Mouse (Mus musculus): ENCODE measurements around the gene Ahdc1. TPM values are rescaled to one million over a fixed set of nuclear protein-coding genes. Genes with fewer than 3 reads are reported as not detected.

The Ahdc1 gene
- polyA plus RNA-seq, 1 experiment from 2014 or later, result 7.5 TPM

DNA sequence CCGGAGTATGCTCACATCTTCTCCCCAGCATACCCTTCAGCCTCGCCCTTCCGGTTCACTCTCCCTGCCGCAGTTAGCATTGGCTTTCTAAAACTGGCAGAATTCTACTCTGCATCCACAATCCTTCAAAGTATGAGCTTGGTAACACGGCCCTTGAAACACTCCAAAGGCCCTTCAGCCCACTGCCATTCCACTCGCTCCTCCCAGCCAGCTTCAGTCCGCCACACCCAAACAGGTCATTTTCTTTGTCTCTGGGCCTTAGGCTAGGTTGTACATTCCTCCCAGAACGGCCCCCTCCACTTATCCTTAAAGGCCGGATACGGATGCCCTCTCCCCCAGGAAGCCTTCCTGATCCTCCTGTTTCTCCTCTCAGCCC is 93.1 kb downstream of the Ahdc1 start:
- no peak for DNase-seq (ENCODE audit: low spot score)
- Histone ChIP-seq H3K4me1 (replicated peaks; ENCODE audit: control insufficient read depth, insufficient read depth, low read length) (0 out of 2 replicates have a peak, but pooled peaks cover 3% of the 10 kb centered on the region), H3K9me3 (ENCODE audit: control insufficient read depth, low read length) (no peaks in the 10 kb centered on the region), H3K36me3 (ENCODE audit: control insufficient read depth, insufficient read depth, low read length) (no peaks in the 10 kb centered on the region), H3K4me3 (ENCODE audit: low read depth, low read length) (no peak overlapping the region), H3K27me3 (ENCODE audit: control insufficient read depth, insufficient read depth, low read length) (no peaks in the 10 kb centered on the region), H3K9ac (ENCODE audit: low read length) (no peak overlapping the region), H3K4me2 (ENCODE audit: low read depth, low read length, severe bottlenecking) (no peak overlapping the region), H3K27ac (ENCODE audit: low read depth, low read length) (no peak overlapping the region)
- no peak for ATAC-seq (replicated peaks; ENCODE audit: low FRiP score)
- 35% methylated on average over 9 of the region's 10 CpGs for WGBS

DNA sequence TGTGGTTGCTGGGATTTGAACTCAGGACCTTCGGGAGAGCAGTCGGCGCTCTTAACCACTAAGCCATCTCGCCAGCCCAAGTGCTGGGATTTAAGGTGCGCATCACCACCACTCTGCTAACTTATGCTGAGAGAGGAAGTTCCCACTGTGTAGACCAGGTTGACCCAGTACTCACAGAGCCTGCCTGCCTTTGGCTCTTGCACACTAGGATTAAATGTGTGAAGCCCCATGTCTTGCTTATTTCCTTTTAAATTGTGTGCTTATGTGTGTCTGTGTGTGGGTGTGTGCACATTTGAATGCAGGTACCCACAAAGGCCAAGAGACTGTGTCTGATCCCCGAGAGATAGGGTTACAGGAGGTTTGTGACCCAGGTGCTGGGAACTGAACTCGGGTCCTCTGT is 95.6 kb downstream of the Ahdc1 start:
- H3K4me1 ChIP-seq (replicated peaks; ENCODE audit: control insufficient read depth, insufficient read depth, low read length), result 0 out of 2 replicates have a peak, but pooled peaks cover 3% of the 10 kb centered on the region
- DNase-seq (ENCODE audit: low spot score), result no peak

GRCm38 (mm10) chr4:133107788-133108281 is 96.8 kb downstream of the Ahdc1 start:
- H3K9ac ChIP-seq (ENCODE audit: low read length), result no peak overlapping the region
- no peak overlapping the region for H3K27ac ChIP-seq (ENCODE audit: low read depth, low read length)
- H3K4me3 ChIP-seq (ENCODE audit: low read depth, low read length), result no peak overlapping the region
- no peaks in the 10 kb centered on the region for H3K9me3 ChIP-seq (ENCODE audit: control insufficient read depth, low read length)
- DNase-seq (ENCODE audit: low spot score) (no peak), ATAC-seq (replicated peaks; ENCODE audit: low FRiP score) (no peak)
- no peaks in the 10 kb centered on the region for H3K36me3 ChIP-seq (ENCODE audit: control insufficient read depth, insufficient read depth, low read length)
- H3K4me1 ChIP-seq (replicated peaks; ENCODE audit: control insufficient read depth, insufficient read depth, low read length), result 0 out of 2 replicates have a peak, but pooled peaks cover 3% of the 10 kb centered on the region
- H3K4me2 ChIP-seq (ENCODE audit: low read depth, low read length, severe bottlenecking), result no peak overlapping the region
- 62% methylated on average over 13 of the region's 13 CpGs for WGBS
- H3K27me3 ChIP-seq (ENCODE audit: control insufficient read depth, insufficient read depth, low read length), result no peaks in the 10 kb centered on the region

More for the DNA sequence above, 95.6 kb downstream of the Ahdc1 start:
- Histone ChIP-seq H3K27ac (ENCODE audit: low read depth, low read length) (no peak overlapping the region), H3K27me3 (ENCODE audit: control insufficient read depth, insufficient read depth, low read length) (no peaks in the 10 kb centered on the region), H3K4me2 (ENCODE audit: low read depth, low read length, severe bottlenecking) (no peak overlapping the region), H3K9ac (ENCODE audit: low read length) (no peak overlapping the region), H3K4me3 (ENCODE audit: low read depth, low read length) (no peak overlapping the region), H3K9me3 (ENCODE audit: control insufficient read depth, low read length) (no peaks in the 10 kb centered on the region), H3K36me3 (ENCODE audit: control insufficient read depth, insufficient read depth, low read length) (no peaks in the 10 kb centered on the region)
- ATAC-seq (replicated peaks; ENCODE audit: low FRiP score), result no peak
- 93% methylated on average over 7 of the region's 7 CpGs for WGBS

DNA sequence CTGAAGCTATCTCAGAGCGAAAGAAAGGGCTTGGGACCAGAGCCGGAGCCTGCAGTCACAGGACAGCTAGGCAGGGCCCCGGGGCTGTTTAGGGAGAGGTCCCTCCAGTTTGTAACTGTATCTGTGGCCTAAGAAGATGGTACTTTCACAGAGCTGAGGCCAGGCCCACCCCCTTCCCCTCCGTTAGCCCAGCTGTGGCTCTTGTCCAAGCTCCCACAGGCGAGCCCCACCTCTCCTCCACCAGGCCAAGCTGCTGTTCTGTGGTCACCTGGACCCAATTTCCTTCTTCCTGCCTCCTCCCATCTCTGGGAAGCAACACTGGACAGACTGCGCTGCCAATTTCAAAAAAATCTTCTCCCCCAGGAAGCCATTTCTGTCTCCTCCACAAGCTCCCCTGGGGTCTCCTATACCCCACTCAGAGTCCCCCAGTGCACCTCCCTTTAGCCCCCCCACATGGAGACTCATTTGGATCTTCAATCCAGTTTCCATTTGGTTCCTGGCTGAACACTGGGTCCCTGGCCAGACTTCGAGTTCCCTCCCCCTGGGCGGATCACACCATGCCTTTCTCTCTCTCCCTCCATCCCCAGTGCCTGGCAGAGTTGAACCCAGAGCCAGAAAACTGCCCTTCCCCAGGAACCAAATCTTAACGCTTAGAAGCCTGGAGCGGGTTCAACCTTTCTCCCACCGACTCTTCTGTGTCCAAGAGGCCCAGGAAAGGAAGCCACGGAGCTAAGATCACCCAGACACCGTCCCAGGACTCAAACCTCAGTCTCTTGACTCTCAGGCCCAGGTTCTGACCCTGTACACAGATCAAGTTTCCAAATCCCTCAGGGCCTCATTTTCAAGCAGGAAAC is 97.6 kb downstream of the Ahdc1 start:
- Histone ChIP-seq H3K4me3 (ENCODE audit: low read depth, low read length) (no peak overlapping the region), H3K4me2 (ENCODE audit: low read depth, low read length, severe bottlenecking) (no peak overlapping the region), H3K27me3 (ENCODE audit: control insufficient read depth, insufficient read depth, low read length) (no peaks in the 10 kb centered on the region), H3K4me1 (replicated peaks; ENCODE audit: control insufficient read depth, insufficient read depth, low read length) (0 out of 2 replicates have a peak, but pooled peaks cover under 1% of the 10 kb centered on the region), H3K27ac (ENCODE audit: low read depth, low read length) (no peak overlapping the region), H3K9ac (ENCODE audit: low read length) (no peak overlapping the region), H3K36me3 (ENCODE audit: control insufficient read depth, insufficient read depth, low read length) (no peaks in the 10 kb centered on the region), H3K9me3 (ENCODE audit: control insufficient read depth, low read length) (no peaks in the 10 kb centered on the region)
- no peak for ATAC-seq (replicated peaks; ENCODE audit: low FRiP score)
- DNase-seq (ENCODE audit: low spot score), result no peak
- WGBS, result 69% methylated on average over 13 of the region's 13 CpGs

DNA sequence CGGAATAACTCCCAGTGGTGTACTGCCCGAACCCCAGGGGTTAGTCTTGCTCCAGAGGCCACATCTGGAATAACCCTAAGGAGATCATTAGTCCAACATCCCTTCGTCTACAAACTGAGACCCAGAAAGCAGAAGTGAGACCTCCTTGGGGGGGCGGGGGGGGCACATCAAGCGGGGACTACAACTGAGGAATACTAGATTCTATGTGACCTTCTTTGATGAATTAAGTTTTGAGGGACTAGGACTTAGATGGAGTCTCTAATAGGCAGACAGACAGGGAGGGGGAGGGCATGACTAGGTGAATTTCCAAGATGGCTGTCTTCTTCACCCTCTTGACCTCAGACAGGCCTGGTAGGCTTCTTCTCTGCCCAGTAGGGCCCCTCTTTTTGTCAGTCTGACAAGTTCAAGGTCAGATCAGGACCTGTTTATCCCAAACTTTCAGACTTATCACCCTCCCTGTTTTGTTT is 98.3 kb downstream of the Ahdc1 start:
- DNase-seq (ENCODE audit: low spot score) (no peak), ATAC-seq (replicated peaks; ENCODE audit: low FRiP score) (no peak)
- no peaks in the 10 kb centered on the region for H3K9me3 ChIP-seq (ENCODE audit: control insufficient read depth, low read length)
- H3K36me3 ChIP-seq (ENCODE audit: control insufficient read depth, insufficient read depth, low read length), result no peaks in the 10 kb centered on the region
- no peak overlapping the region for H3K27ac ChIP-seq (ENCODE audit: low read depth, low read length)
- H3K4me1 ChIP-seq (replicated peaks; ENCODE audit: control insufficient read depth, insufficient read depth, low read length), result no peaks in the 10 kb centered on the region
- H3K9ac ChIP-seq (ENCODE audit: low read length), result no peak overlapping the region
- no peak overlapping the region for H3K4me3 ChIP-seq (ENCODE audit: low read depth, low read length)
- WGBS, result 71% methylated on average over 5 of the region's 5 CpGs
- no peak overlapping the region for H3K4me2 ChIP-seq (ENCODE audit: low read depth, low read length, severe bottlenecking)
- H3K27me3 ChIP-seq (ENCODE audit: control insufficient read depth, insufficient read depth, low read length), result no peaks in the 10 kb centered on the region

GRCm38 (mm10) chr4:133112175-133112838 is 101.2 kb downstream of the Ahdc1 start:
- H3K4me3 ChIP-seq (ENCODE audit: low read depth, low read length), result no peak overlapping the region
- no peak overlapping the region for H3K4me2 ChIP-seq (ENCODE audit: low read depth, low read length, severe bottlenecking)
- DNase-seq (ENCODE audit: low spot score) (no peak), ATAC-seq (replicated peaks; ENCODE audit: low FRiP score) (no peak)
- H3K9ac ChIP-seq (ENCODE audit: low read length), result no peak overlapping the region
- no peaks in the 10 kb centered on the region for H3K9me3 ChIP-seq (ENCODE audit: control insufficient read depth, low read length)
- H3K27me3 ChIP-seq (ENCODE audit: control insufficient read depth, insufficient read depth, low read length), result no peaks in the 10 kb centered on the region
- H3K4me1 ChIP-seq (replicated peaks; ENCODE audit: control insufficient read depth, insufficient read depth, low read length), result peaks cover 2% of the 10 kb centered on the region; the same call in 1 of the 2 replicates
- WGBS, result 76% methylated on average over 13 of the region's 13 CpGs
- H3K27ac ChIP-seq (ENCODE audit: low read depth, low read length), result no peak overlapping the region
- no peaks in the 10 kb centered on the region for H3K36me3 ChIP-seq (ENCODE audit: control insufficient read depth, insufficient read depth, low read length)

GRCm38 (mm10) chr4:133113351-133113882 is 102.4 kb downstream of the Ahdc1 start:
- no peak overlapping the region for H3K4me2 ChIP-seq (ENCODE audit: low read depth, low read length, severe bottlenecking)
- no peak overlapping the region for H3K9ac ChIP-seq (ENCODE audit: low read length)
- WGBS, result 58% methylated on average over 6 of the region's 6 CpGs
- ATAC-seq (replicated peaks; ENCODE audit: low FRiP score), result no peak
- DNase-seq (ENCODE audit: low spot score), result no peak
- H3K27me3 ChIP-seq (ENCODE audit: control insufficient read depth, insufficient read depth, low read length), result no peaks in the 10 kb centered on the region
- no peak overlapping the region for H3K4me3 ChIP-seq (ENCODE audit: low read depth, low read length)
- peaks cover 8% of the 10 kb centered on the region for H3K4me1 ChIP-seq (replicated peaks; ENCODE audit: control insufficient read depth, insufficient read depth, low read length)
- no peaks in the 10 kb centered on the region for H3K36me3 ChIP-seq (ENCODE audit: control insufficient read depth, insufficient read depth, low read length)
- H3K9me3 ChIP-seq (ENCODE audit: control insufficient read depth, low read length), result no peaks in the 10 kb centered on the region
- H3K27ac ChIP-seq (ENCODE audit: low read depth, low read length), result no peak overlapping the region

- peaks cover 8% of the 10 kb centered on the region for H3K4me1 ChIP-seq (replicated peaks; ENCODE audit: control insufficient read depth, insufficient read depth, low read length)
- no peak overlapping the region for H3K4me2 ChIP-seq (ENCODE audit: low read depth, low read length, severe bottlenecking)
- WGBS, result 96% methylated on average over 3 of the region's 3 CpGs
- no peak for DNase-seq (ENCODE audit: low spot score)
- no peaks in the 10 kb centered on the region for H3K36me3 ChIP-seq (ENCODE audit: control insufficient read depth, insufficient read depth, low read length)
- H3K9me3 ChIP-seq (ENCODE audit: control insufficient read depth, low read length), result no peaks in the 10 kb centered on the region
- H3K4me3 ChIP-seq (ENCODE audit: low read depth, low read length), result no peak overlapping the region
- H3K9ac ChIP-seq (ENCODE audit: low read length), result no peak overlapping the region
- H3K27ac ChIP-seq (ENCODE audit: low read depth, low read length), result no peak overlapping the region
- no peaks in the 10 kb centered on the region for H3K27me3 ChIP-seq (ENCODE audit: control insufficient read depth, insufficient read depth, low read length)
- no peak for ATAC-seq (replicated peaks; ENCODE audit: low FRiP score)
Observed at GRCm38 (mm10) chr4:133114762-133115161, 103.7 kb downstream of the Ahdc1 start.

All from forebrain, embryonic 11.5 days (tissue).